Mouse (Mus musculus) testis, adult 10 weeks (tissue): ENCODE data around the gene Klhl9. TPM values are rescaled to one million over a fixed set of nuclear protein-coding genes. Genes with fewer than 3 reads are reported as not detected.

Experiments
- polyA plus RNA-seq: library from polyadenylated mRNA; stranded (reverse); fragments of 350-450 nt; fragmentation: Illumina TruSeq; extraction: RNeasy Lipid Tissue Mini Kit (QIAGEN cat#74804); gene quantifications from one replicate; pipeline ENCODE4 v1.2.3, GENCODE M21; 2014; ENCODE audit warnings: low read depth, low replicate concordance

Gene Klhl9
- 41.4 TPM for polyA plus RNA-seq

DNA sequence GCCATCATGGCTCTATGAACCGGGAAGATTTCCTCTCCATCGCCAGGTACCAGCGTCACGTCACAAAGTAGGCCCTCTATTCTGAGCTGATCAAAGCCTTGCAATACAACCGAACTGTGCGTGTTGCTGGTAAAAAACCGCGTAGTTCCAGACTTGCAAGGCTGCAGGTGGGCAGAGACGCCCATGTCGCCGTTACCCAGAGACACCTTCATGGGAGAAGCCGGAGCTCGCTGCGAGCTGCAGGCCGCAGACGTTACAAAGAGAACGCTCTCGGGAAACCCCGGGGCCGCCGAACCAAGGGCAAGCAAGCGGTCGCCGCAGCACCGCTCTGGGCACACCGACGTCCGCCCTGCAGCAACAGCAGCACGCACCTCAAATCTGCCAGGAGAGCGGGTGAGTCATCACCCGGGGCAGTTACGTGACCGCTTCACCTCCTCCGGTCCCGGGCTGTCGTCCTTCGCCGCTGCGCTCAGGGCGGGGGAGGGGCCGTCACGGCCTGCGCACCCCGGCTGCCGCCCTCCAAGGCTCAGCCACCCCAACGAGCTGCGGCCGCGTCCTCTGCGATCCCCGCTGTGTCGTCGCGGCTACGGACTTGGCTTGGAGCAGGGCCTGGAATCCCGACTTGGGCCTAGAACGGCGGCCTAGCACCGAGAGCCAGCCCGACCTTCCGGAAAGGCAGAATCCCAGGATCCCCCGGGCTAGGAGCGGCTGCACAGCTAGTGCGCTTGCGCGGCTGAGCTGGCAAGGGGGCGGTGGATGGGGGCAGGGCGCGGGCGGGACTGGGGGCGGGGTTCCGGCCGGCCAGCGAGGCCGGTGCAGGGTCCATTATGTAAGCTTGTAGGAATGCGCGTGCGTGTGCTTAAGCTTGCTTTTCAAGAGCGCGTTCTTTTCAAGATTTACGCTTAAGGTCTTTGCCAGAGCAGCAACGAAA lies at the start of gene Klhl9, which contains the start of gene Gm26566:
Gene Klhl9, minus strand, starts transcription at position 675 of the 931 bp plus-strand sequence.
Gene Gm26566, plus strand, starts transcription at position 15 of the 931 bp plus-strand sequence.

DNA sequence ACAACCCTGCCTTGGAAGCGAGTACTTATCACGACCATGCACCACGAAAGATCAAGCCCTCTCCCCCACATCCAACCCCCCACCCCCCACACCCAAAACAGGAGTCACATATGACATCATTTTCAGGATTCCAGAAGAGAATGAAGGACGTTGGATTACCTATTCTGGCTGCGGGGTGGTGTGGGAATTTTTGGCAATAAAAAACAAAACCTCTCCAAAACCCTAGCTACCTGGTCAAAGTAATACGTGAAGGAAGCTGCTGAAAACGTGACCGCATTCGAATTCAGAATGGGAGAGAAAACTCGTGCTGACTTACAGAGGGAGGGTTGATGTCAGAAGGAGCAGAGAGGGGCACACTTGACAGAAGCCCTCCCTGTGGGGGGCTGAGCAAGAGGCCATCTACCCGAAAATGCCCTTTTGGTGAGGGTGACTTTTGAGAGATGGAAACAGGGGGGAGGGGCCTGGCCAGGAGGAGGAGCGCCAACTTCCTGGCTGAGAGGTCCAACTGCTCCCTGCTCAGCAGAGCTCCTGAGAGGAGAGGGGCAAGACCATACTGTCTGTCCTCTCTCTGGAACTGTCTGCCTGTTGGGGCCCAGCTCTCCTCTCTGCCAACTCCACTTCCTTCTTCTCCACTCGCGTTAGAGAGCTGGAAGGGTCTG lies 37.5 kb upstream of the Klhl9 start, which contains the start of gene Gm13283:
Gene Gm13283, plus strand, starts transcription at position 510 of the 659 bp plus-strand sequence.

DNA sequence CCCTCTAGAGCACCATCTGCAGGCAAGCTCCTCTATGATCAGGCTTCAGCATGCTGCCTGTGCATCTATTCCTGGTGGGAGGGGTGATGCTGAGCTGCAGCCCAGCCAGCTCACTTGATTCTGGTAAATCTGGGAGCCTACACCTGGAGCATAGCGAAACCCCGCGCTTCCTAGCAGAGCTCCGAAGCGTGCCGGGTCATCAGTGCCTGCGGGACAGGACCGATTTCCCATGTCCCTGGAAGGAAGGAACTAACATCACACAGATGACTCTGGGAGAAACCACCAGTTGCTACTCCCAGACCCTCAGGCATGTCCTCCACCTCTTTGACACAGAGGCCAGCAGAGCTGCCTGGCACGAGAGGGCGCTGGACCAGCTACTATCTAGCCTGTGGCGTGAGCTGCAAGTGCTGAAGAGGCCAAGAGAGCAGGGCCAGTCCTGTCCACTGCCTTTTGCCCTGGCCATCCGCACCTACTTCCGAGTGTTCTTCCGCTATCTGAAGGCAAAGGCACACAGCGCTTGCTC lies 32.6 kb upstream of the Klhl9 start, which contains the start of gene Gm13271:
Gene Gm13271, plus strand, starts transcription at position 51 of the 523 bp plus-strand sequence.

DNA sequence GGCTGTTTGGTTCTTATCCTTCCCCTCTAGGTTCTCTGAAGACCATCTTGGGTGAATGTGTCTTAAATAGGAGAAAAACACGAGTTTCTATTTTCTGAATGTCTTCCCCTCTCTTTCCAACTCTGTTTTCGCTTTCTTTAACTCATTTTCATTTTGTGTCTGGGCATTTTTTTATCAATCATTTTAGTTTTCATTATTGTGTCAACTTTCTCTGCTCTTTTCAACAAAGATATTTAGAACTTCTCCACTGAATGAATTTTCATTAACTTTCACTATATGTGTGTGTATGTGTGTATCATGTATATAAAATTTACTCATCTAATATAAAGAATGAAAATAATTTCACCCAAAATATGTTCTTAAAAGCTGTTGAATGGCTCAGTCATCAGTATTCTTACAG lies 31.0 kb downstream of the Klhl9 start, which contains the start of gene Ifnab:
Gene Ifnab, minus strand, starts transcription at position 101 of the 400 bp plus-strand sequence.

DNA sequence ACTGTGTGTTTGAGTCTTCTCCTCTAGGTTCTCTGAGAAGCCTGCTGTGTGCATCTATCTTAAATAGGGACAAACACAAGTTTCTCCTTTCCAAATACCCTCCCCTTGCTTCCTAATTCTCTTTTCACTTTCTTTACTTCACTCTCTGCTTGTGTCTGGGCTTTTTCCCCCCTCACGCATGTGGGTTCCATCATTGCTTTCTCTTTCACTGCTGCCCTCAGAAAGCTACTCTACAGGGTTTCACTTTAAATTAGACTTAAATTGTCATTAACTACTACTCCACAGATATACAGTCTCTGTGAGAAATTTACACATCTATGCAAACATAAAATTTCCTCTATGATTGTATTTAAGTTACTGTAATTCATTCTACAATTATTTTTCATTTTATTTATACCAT lies 38.5 kb downstream of the Klhl9 start, which contains the start of gene Ifna2:
Gene Ifna2, minus strand, starts transcription at position 101 of the 400 bp plus-strand sequence.

DNA sequence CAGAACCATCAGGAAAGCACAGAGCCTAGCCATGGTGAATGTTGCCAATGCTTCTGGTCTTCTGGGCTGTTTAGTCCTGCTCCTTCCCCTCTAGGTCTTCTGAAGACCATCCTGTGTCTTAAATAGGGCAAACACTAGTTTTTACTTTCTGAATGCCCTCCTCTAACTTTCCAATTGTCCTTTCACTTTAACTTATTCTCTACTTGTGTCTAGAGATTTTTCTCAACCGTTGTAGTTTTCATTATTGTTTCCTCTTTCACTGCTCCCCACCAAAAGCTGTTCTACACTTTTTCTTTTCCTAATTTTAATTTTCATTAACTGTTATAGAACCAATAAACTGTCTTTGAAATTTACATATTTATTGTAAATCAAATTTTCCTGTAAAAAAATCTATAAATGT lies 45.4 kb downstream of the Klhl9 start, which contains the start of gene Ifna16:
Gene Ifna16, minus strand, starts transcription at position 101 of the 400 bp plus-strand sequence.

Other genes starting within 250 kb of the Klhl9 start
- not detected for gene Ifnb1, start 199.7 kb downstream of the Klhl9 start, polyA plus RNA-seq
- not detected for gene Ifna15, start 164.2 kb downstream of the Klhl9 start, polyA plus RNA-seq
- gene Ifna14, start 150.7 kb downstream of the Klhl9 start, polyA plus RNA-seq, result not detected
- not detected for gene Ifna9, start 130.1 kb downstream of the Klhl9 start, polyA plus RNA-seq
- gene Ifna12, start 119.1 kb downstream of the Klhl9 start, polyA plus RNA-seq, result not detected
- gene C87499, start 88.1 kb downstream of the Klhl9 start, polyA plus RNA-seq, result not detected
- not detected for gene Ifna13, start 78.0 kb downstream of the Klhl9 start, polyA plus RNA-seq
- not detected for gene Ifna16, start 45.5 kb downstream of the Klhl9 start, polyA plus RNA-seq
- gene Ifna2, start 38.6 kb downstream of the Klhl9 start, polyA plus RNA-seq, result not detected
- not detected for gene Ifnab, start 31.1 kb downstream of the Klhl9 start, polyA plus RNA-seq
- not detected for gene Gm26566, start 660 bp downstream of the Klhl9 start, polyA plus RNA-seq
- gene Gm13271, start 32.4 kb upstream of the Klhl9 start, polyA plus RNA-seq, result not detected
- gene Gm13283, start 37.7 kb upstream of the Klhl9 start, polyA plus RNA-seq, result not detected
- gene Gm13290, start 51.4 kb upstream of the Klhl9 start, polyA plus RNA-seq, result not detected
- not detected for gene Gm13289, start 54.5 kb upstream of the Klhl9 start, polyA plus RNA-seq
- gene Gm13272, start 57.4 kb upstream of the Klhl9 start, polyA plus RNA-seq, result not detected
- gene Ifnz, start 59.7 kb upstream of the Klhl9 start, polyA plus RNA-seq, result not detected
- gene Gm13276, start 63.2 kb upstream of the Klhl9 start, polyA plus RNA-seq, result not detected
- not detected for gene Gm13277, start 66.2 kb upstream of the Klhl9 start, polyA plus RNA-seq
- not detected for gene Gm13278, start 69.1 kb upstream of the Klhl9 start, polyA plus RNA-seq
- not detected for gene Gm13275, start 72.0 kb upstream of the Klhl9 start, polyA plus RNA-seq
- gene Gm13279, start 74.9 kb upstream of the Klhl9 start, polyA plus RNA-seq, result not detected
- gene Gm13285, start 77.2 kb upstream of the Klhl9 start, polyA plus RNA-seq, result not detected
- gene Gm13287, start 80.8 kb upstream of the Klhl9 start, polyA plus RNA-seq, result not detected
- gene Gm13288, start 83.1 kb upstream of the Klhl9 start, polyA plus RNA-seq, result not detected
- gene Ifna7, start 93.8 kb upstream of the Klhl9 start, polyA plus RNA-seq, result not detected
- gene Ifna11, start 97.5 kb upstream of the Klhl9 start, polyA plus RNA-seq, result not detected
- gene Ifna6, start 105.0 kb upstream of the Klhl9 start, polyA plus RNA-seq, result not detected
- gene Ifna5, start 113.1 kb upstream of the Klhl9 start, polyA plus RNA-seq, result not detected
- not detected for gene Ifna4, start 119.4 kb upstream of the Klhl9 start, polyA plus RNA-seq
- gene Ifna1, start 127.6 kb upstream of the Klhl9 start, polyA plus RNA-seq, result not detected
- not detected for gene Ifne, start 157.7 kb upstream of the Klhl9 start, polyA plus RNA-seq